Mouse (Mus musculus) forebrain, embryonic 13.5 days (tissue): ENCODE measurements at regions not wholly inside any gene's neighbourhood (a gene's known extent, or its start where the extent isn't known, plus 50 kb on each side); places are given as distances from the start of the nearest gene placed in this dataset.

Experiments used
- ATAC-seq: fragments of 200-750 bp; cut with Nextera tagmentation; 2 replicates; pipeline ENCODE4 v1.8.0; 2017
- H3K27ac ChIP-seq: fragments of 300-500 bp; sonication (generic); 2 replicates; pipeline ENCODE4 v1.5.1; 2015; ENCODE audit warnings: inconsistent platforms, mild to moderate bottlenecking, moderate library complexity
- H3K27me3 ChIP-seq: fragments of 300-500 bp; sonication (generic); 2 replicates; pipeline ENCODE4 v1.6.1; 2015; ENCODE audit warnings: mild to moderate bottlenecking, inconsistent platforms
- H3K36me3 ChIP-seq: fragments of 300-500 bp; sonication (generic); 2 replicates; pipeline ENCODE4 v1.6.1; 2015; ENCODE audit warnings: mild to moderate bottlenecking, inconsistent platforms; ENCODE audit not compliant: poor library complexity, severe bottlenecking
- H3K4me1 ChIP-seq: fragments of 300-500 bp; sonication (generic); 2 replicates; pipeline ENCODE4 v1.6.1; 2015; ENCODE audit warnings: inconsistent platforms
- H3K4me2 ChIP-seq: fragments of 300-500 bp; sonication (generic); 2 replicates; pipeline ENCODE4 v1.6.1; 2015; ENCODE audit warnings: inconsistent platforms, mild to moderate bottlenecking, moderate library complexity
- H3K4me3 ChIP-seq: fragments of 300-500 bp; sonication (generic); 2 replicates; pipeline ENCODE4 v1.5.1; 2015; ENCODE audit warnings: mild to moderate bottlenecking, inconsistent platforms
- H3K9ac ChIP-seq: fragments of 300-500 bp; sonication (generic); 2 replicates; pipeline ENCODE4 v1.6.1; 2015; ENCODE audit warnings: mild to moderate bottlenecking, inconsistent platforms
- H3K9me3 ChIP-seq: fragments of 300-500 bp; sonication (generic); replicated peaks from 2 replicates; pipeline ENCODE4 v1.6.1; 2016; ENCODE audit warnings: inconsistent platforms
- WGBS: fragments of 180-500 bp; shearing (Covaris S2); methylation state at CpG from one replicate; pipeline ENCODE4 v1.1.7; 2015; 5-methylcytosine and 5-hydroxymethylcytosine counted together

DNA sequence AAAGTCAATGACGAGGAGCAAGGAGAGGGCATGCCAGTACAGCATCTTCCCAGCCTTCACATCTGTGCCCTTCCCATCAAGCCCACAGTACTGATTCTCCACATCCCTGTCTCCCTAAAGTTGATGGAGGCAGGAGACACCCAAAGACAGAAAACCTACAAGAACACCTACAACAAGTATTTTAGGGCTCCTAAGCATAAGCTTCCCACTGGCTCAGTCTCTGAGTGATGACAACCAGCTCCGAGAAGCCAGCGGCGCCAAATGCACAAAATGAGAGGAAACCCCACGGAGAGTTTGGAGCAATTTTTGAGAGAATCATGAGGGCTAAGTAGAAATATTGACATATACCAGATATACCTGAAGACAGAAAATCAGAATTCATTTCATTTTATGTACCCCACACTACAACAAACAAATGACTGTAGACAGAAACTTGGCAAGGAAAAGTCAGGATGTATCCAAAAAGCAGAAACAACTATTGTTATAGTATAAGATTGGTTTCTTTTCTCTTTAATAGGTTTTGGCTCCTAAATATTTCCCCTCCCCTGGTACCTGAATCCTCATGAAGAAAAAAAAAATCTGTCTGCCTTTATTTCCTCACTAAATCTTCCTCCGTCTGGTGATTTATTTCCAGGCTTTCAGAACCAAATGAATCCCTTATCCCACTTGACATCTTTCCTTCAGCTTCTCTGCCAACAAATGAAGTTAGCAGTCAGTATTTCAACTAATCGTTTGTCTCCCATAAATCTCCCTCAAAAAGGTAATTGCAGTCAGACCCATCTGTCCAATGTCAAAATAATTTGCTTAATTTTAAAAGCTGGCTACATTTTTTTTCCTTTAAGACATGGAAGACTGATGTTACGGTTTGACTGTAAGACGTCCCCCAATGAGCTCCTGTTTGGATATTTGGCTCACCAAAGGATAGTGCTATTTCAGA, 102.0 kb downstream of the Actbl2 start:
- H3K27me3 ChIP-seq = no peaks in the 10 kb centered on the region
- no peaks in the 10 kb centered on the region; the same call in 1 of the 2 replicates for H3K4me1 ChIP-seq
- H3K27ac ChIP-seq = no peak overlapping the region
- WGBS = 82% methylated on average over 9 of the region's 9 CpGs
- no peaks in the 10 kb centered on the region for H3K9me3 ChIP-seq
- no peak overlapping the region for H3K4me2 ChIP-seq
- ATAC-seq = no peak
- no peaks in the 10 kb centered on the region for H3K36me3 ChIP-seq
- H3K9ac ChIP-seq = no peak overlapping the region
- H3K4me3 ChIP-seq = no peak overlapping the region

DNA sequence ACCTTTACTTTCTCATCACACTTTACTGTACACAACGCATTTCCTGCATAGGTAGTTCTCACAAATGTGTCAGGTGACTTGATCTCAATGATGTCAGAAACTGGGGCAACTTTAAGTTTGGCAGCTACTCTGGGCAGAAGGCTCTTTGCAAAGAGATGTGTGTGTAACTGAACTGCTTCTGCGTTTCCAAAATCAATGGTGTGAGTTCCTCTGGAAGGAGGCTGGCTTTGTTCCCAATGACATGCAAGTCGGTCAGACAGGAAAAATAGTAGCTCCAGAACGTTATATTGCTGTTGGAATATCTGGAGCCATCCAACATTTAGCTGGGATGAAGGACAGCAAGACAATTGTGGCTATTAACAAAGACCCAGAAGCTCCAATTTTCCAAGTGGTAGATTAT, 106.6 kb downstream of the Actbl2 start:
- Histone ChIP-seq H3K27ac (no peak overlapping the region), H3K4me1 (peaks cover 5% of the 10 kb centered on the region; the same call in 1 of the 2 replicates), H3K4me3 (no peak overlapping the region), H3K9ac (no peak overlapping the region), H3K36me3 (no peaks in the 10 kb centered on the region), H3K9me3 (peaks cover 9% of the 10 kb centered on the region), H3K27me3 (no peaks in the 10 kb centered on the region), H3K4me2 (no peak overlapping the region)
- WGBS = 79% methylated on average over 4 of the region's 4 CpGs
- no peak for ATAC-seq

DNA sequence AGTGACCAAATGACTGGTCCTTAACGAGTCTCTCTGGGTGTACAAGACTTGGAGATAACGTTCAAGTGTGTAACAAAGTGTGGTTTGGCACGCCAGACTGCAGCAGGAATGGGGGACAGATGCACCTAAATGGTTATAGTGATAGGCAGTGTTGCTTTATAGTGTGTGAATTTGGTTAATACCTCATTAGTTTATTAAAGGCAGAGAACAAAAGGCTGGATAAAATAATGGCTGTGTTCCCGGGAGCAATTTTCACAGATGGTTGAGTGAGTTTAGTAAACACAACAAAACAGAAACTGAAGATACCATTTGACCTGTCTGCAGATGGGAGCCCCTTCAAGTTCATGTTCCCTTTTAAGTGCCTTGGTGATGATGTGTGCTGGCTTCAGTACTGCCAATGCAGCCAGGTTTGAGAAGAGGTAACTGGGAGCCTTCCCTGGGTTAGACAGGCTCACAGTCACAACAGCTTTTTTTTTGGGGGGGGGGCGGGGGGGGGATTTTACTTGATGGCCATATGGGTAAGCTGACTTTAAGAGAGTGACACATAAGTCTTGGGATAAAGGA, 108.4 kb downstream of the Actbl2 start:
- H3K9ac ChIP-seq = no peak overlapping the region
- H3K4me1 ChIP-seq = peaks cover 5% of the 10 kb centered on the region; the same call in 1 of the 2 replicates
- no peaks in the 10 kb centered on the region for H3K36me3 ChIP-seq
- peaks cover 9% of the 10 kb centered on the region for H3K9me3 ChIP-seq
- no peak overlapping the region for H3K27ac ChIP-seq
- WGBS = 19% methylated on average over 5 of the region's 5 CpGs
- ATAC-seq = peak; percentile 78
- no peak overlapping the region for H3K4me3 ChIP-seq
- no peak overlapping the region for H3K4me2 ChIP-seq
- H3K27me3 ChIP-seq = no peaks in the 10 kb centered on the region

DNA sequence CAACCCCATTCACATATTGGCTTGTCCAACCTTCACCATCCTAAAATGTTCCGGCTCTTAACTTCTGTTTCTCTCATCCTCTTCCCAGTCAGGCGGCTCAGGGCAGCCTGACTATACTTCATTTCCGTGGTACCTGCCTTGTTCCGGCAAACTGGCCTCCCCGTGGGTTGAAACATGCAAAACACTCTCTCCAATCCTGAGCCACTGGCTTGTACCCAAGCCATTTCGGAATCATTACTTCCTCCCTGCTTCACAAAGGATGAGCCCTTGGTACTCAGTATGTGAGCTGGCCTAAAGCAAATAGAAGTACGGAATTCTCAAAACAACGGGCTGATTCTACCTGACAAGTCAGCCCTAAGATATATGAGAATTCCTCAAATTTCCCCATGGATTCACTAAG, 112.1 kb downstream of the Actbl2 start:
- Histone ChIP-seq H3K27me3 (no peaks in the 10 kb centered on the region), H3K4me1 (peaks cover 5% of the 10 kb centered on the region; the same call in 1 of the 2 replicates), H3K27ac (no peak overlapping the region), H3K9ac (no peak overlapping the region), H3K4me2 (no peak overlapping the region), H3K4me3 (no peak overlapping the region), H3K9me3 (peaks cover 9% of the 10 kb centered on the region), H3K36me3 (no peaks in the 10 kb centered on the region)
- WGBS = 87% methylated on average over 8 of the region's 8 CpGs
- ATAC-seq = no peak

DNA sequence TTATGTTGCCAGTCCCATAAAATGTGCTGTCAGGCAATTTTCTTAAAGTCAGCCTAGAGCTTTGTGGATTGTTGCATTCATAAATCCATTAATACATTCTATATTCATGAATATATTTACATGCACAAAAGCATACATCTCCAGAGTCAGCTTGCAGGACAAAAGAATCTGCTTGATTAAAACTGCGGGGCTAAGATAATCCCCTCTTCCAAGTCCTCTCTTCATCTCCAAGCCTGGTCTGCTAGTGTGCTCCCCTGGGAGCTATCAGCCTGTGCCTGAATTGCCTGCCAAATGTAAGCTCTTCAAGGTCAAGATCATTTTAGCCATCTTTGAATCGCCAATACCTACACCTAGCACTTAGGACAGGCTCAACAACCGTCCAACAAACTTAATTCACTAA, 112.8 kb downstream of the Actbl2 start:
- no peak overlapping the region for H3K27ac ChIP-seq
- H3K4me3 ChIP-seq = no peak overlapping the region
- H3K4me2 ChIP-seq = no peak overlapping the region
- no peaks in the 10 kb centered on the region for H3K27me3 ChIP-seq
- H3K36me3 ChIP-seq = no peaks in the 10 kb centered on the region
- no peak overlapping the region for H3K9ac ChIP-seq
- 50% methylated on average over 3 of the region's 3 CpGs for WGBS
- peaks cover 5% of the 10 kb centered on the region; the same call in 1 of the 2 replicates for H3K4me1 ChIP-seq
- ATAC-seq = no peak
- H3K9me3 ChIP-seq = peaks cover 9% of the 10 kb centered on the region

DNA sequence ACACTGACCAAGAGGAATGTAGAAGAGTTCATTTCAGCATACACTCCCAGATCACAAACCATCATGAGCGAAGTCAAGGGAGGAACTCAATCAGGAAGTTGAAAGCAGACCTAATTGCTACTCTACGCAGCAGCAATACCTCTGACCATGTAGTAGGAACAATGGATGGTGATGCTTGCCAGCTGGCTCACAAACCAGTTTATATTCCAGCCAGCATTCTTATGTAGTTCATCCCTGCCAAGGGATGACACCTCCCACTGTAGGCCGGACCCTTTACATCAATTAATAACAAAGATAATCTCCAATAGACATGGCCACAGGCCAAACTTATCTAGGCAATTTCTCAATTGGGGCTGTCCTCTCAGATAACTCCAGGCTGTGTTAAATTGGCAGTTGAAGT, 115.1 kb downstream of the Actbl2 start:
- Histone ChIP-seq H3K4me3 (no peak overlapping the region), H3K4me1 (no peaks in the 10 kb centered on the region), H3K9me3 (peaks cover 8% of the 10 kb centered on the region), H3K27me3 (no peaks in the 10 kb centered on the region), H3K27ac (no peak overlapping the region), H3K9ac (no peak overlapping the region), H3K36me3 (no peaks in the 10 kb centered on the region), H3K4me2 (no peak overlapping the region)
- 75% methylated on average over 3 of the region's 3 CpGs for WGBS
- no peak for ATAC-seq

DNA sequence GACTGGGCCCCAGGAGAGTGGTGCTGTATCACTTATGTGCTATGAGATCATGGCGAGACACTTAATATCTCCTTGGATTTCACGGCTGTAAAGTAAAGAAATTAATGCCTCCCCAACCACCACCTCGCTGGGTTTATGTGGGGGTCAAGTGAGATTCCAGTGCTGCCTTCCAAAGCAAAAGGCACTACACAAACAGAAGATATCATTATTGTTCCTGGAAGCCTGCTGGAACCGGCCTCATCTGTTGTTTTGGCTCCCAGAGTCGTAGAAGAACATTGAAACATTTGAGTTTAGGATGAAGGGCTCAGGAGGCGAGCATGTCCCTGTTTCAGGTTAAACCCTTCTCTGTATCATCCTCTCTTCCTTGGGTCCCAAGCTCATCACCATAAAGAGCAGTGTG, 116.6 kb downstream of the Gpbp1 start:
- Histone ChIP-seq H3K9ac (no peak overlapping the region), H3K4me3 (no peak overlapping the region), H3K9me3 (no peaks in the 10 kb centered on the region), H3K4me1 (no peaks in the 10 kb centered on the region), H3K27me3 (no peaks in the 10 kb centered on the region), H3K27ac (no peak overlapping the region), H3K4me2 (no peak overlapping the region), H3K36me3 (no peaks in the 10 kb centered on the region)
- 76% methylated on average over 6 of the region's 6 CpGs for WGBS
- ATAC-seq = no peak

DNA sequence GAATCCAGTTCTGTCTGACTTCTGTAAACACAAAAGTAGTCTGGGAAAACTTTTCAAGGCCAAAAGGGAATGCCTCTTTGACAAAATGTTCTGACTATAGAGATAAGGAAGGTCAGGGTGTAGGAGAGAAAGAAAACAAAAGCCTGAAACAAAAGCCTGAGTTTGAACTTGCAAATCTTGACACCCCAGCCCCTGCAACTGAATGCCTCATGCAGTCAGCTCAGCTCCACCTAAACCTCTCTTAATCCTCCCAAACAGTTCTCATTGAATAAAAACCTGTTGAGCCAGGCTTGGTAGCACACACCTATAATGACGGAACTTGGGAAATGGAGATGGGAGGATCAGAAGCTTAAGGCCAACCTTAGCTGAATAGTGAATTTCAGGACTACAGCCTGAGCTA, 116.1 kb downstream of the Gpbp1 start:
- WGBS = 33% methylated on average over 1 of the region's 1 CpGs
- H3K4me1 ChIP-seq = no peaks in the 10 kb centered on the region
- no peak overlapping the region for H3K27ac ChIP-seq
- no peaks in the 10 kb centered on the region for H3K9me3 ChIP-seq
- no peak overlapping the region for H3K4me2 ChIP-seq
- H3K9ac ChIP-seq = no peak overlapping the region
- no peak for ATAC-seq
- H3K36me3 ChIP-seq = no peaks in the 10 kb centered on the region
- H3K27me3 ChIP-seq = no peaks in the 10 kb centered on the region
- no peak overlapping the region for H3K4me3 ChIP-seq
